Mouse (Mus musculus) Patski (cell line): ENCODE measurements at regions not wholly inside any gene's neighbourhood (a gene's known extent, or its start where the extent isn't known, plus 50 kb on each side); places are given as distances from the start of the nearest gene placed in this dataset.

Source experiments
- ATAC-seq: fragments of 100-300 bp; one replicate; pipeline ENCODE4 v1.8.0; 2021
- CTCF ChIA-PET: fragments of 350-600 bp; sonication (Branson Sonifier 250); formaldehyde crosslinking; loops from one replicate; lab custom pipeline; 2022; ENCODE audit warnings: inconsistent platforms; lab: Charles Lee
- POLR2A ChIA-PET: fragments of 350-600 bp; sonication (Branson Sonifier 250); formaldehyde crosslinking; loops from one replicate; lab custom pipeline; 2022; ENCODE audit warnings: antibody characterized with exemption, inconsistent platforms; lab: Charles Lee
- DNase-seq: peaks from one replicate; pipeline ENCODE4 v3.0.0-alpha.2; 2011; ENCODE audit warnings: low read depth, low spot score
- H3K27me3 ChIP-seq: fragments of 371-371 bp; one replicate; pipeline ENCODE4 v1.5.1; 2021
- CTCF ChIP-seq: fragments of 100-300 bp; IDR thresholded peaks from one replicate; pipeline ENCODE4 v1.5.1; 2021
- in situ Hi-C: fragments of 300-500 bp; cut with MboI; formaldehyde crosslinking; loops from 3 replicates; pipeline ENCODE4 v1.11.1; 2018; ENCODE audit warnings: low pct_unique_long_range_greater_than_20kb, mixed read lengths

- ATAC-seq (no peak), DNase-seq (no peak)
- in situ Hi-C loops, result no loop called here
- ChIA-PET CTCF (interaction anchor here (1.2 kb wide), 1 partner anchor 25 kb away, joined by 3 read pairs; no protein-coding TSS in a partner anchor), POLR2A (no interaction called here)
- H3K27me3 ChIP-seq, result peaks cover 8% of the 10 kb centered on the region
- TF ChIP-seq CTCF, result no peak
Observed at GRCm38 (mm10) chr17:81319605-81320004, 122.0 kb upstream of the Gm11096 start.

GRCm38 (mm10) chr17:81316655-81317054 lies 124.9 kb upstream of the Gm11096 start:
- ChIA-PET CTCF (no interaction called here), POLR2A (no interaction called here)
- ATAC-seq, result no peak
- TF ChIP-seq CTCF, result no peak
- H3K27me3 ChIP-seq, result peaks cover 8% of the 10 kb centered on the region
- in situ Hi-C loops, result no loop called here
- DNase-seq, result no peak

- POLR2A ChIA-PET, result no interaction called here
- CTCF ChIA-PET, result no interaction called here
- in situ Hi-C loops, result no loop called here
- DNase-seq (no peak), ATAC-seq (no peak)
- H3K27me3 ChIP-seq, result no peaks in the 10 kb centered on the region
- no peak for TF ChIP-seq CTCF
Observed at GRCm38 (mm10) chr17:81305880-81306279, 135.7 kb upstream of the Gm11096 start.

GRCm38 (mm10) chr17:81304574-81304973 lies 137.0 kb upstream of the Gm11096 start:
- H3K27me3 ChIP-seq, result no peaks in the 10 kb centered on the region
- in situ Hi-C loops, result no loop called here
- ChIA-PET POLR2A (interaction anchor here (0.6 kb wide), 1 partner anchor 14 kb away, joined by 3 read pairs; no protein-coding TSS in a partner anchor), CTCF (interaction anchor here (0.6 kb wide), 1 partner anchor 398 kb away, joined by 3 read pairs; no protein-coding TSS in a partner anchor)
- TF ChIP-seq CTCF, result no peak
- no peak for DNase-seq
- no peak for ATAC-seq

- no peaks in the 10 kb centered on the region for H3K27me3 ChIP-seq
- no peak for TF ChIP-seq CTCF
- ATAC-seq (no peak), DNase-seq (no peak)
- ChIA-PET POLR2A (no interaction called here), CTCF (no interaction called here)
- in situ Hi-C loops, result no loop called here
Observed at GRCm38 (mm10) chr17:81302490-81302889, 139.1 kb upstream of the Gm11096 start.

- no peak for TF ChIP-seq CTCF
- ATAC-seq (no peak), DNase-seq (no peak)
- CTCF ChIA-PET, result no interaction called here
- in situ Hi-C loops, result no loop called here
- H3K27me3 ChIP-seq, result no peaks in the 10 kb centered on the region
- POLR2A ChIA-PET, result no interaction called here
Observed at GRCm38 (mm10) chr17:81291829-81292228, 149.7 kb upstream of the Gm11096 start.

- CTCF ChIA-PET, result no interaction called here
- DNase-seq (no peak), ATAC-seq (no peak)
- in situ Hi-C loops, result no loop called here
- peaks cover 6% of the 10 kb centered on the region for H3K27me3 ChIP-seq
- POLR2A ChIA-PET, result interaction anchor here (0.6 kb wide), 1 partner anchor 305 kb away, joined by 3 read pairs; no protein-coding TSS in a partner anchor
- TF ChIP-seq CTCF, result no peak
Observed at GRCm38 (mm10) chr17:81282543-81282942, 159.0 kb upstream of the Gm11096 start.

GRCm38 (mm10) chr17:81270235-81270634 lies 171.3 kb upstream of the Gm11096 start:
- CTCF ChIA-PET, result no interaction called here
- no peak for DNase-seq

GRCm38 (mm10) chr17:81261957-81262356 lies 179.6 kb upstream of the Gm11096 start:
- H3K27me3 ChIP-seq, result peaks cover 14% of the 10 kb centered on the region
- no peak for TF ChIP-seq CTCF
- no peak for DNase-seq
- CTCF ChIA-PET, result no interaction called here
- POLR2A ChIA-PET, result no interaction called here
- in situ Hi-C loops, result no loop called here
- ATAC-seq, result no peak

More at GRCm38 (mm10) chr17:81270235-81270634, 171.3 kb upstream of the Gm11096 start:
- TF ChIP-seq CTCF, result no peak
- H3K27me3 ChIP-seq, result no peaks in the 10 kb centered on the region
- in situ Hi-C loops, result no loop called here
- POLR2A ChIA-PET, result no interaction called here
- no peak for ATAC-seq

GRCm38 (mm10) chr17:81260036-81260435 lies 181.5 kb upstream of the Gm11096 start:
- in situ Hi-C loops, result no loop called here
- DNase-seq, result no peak
- ChIA-PET CTCF (no interaction called here), POLR2A (no interaction called here)
- TF ChIP-seq CTCF, result no peak
- ATAC-seq, result no peak
- peaks cover 14% of the 10 kb centered on the region for H3K27me3 ChIP-seq

GRCm38 (mm10) chr17:81256106-81256505 lies 185.5 kb upstream of the Gm11096 start:
- DNase-seq (no peak), ATAC-seq (no peak)
- CTCF ChIA-PET, result no interaction called here
- POLR2A ChIA-PET, result no interaction called here
- TF ChIP-seq CTCF, result no peak
- in situ Hi-C loops, result no loop called here
- H3K27me3 ChIP-seq, result peaks cover 15% of the 10 kb centered on the region

GRCm38 (mm10) chr17:81250748-81251147 lies 185.9 kb upstream of the Thumpd2 start:
- no peak for DNase-seq
- H3K27me3 ChIP-seq, result peaks cover 4% of the 10 kb centered on the region
- in situ Hi-C loops, result no loop called here
- TF ChIP-seq CTCF, result no peak
- ChIA-PET POLR2A (no interaction called here), CTCF (no interaction called here)
- ATAC-seq, result no peak
